Mouse (Mus musculus) liver, adult 2 months (tissue): ENCODE measurements at regions not wholly inside any gene's neighbourhood (a gene's known extent, or its start where the extent isn't known, plus 50 kb on each side); places are given as distances from the start of the nearest gene placed in this dataset.

Experiments used
- DNase-seq: peaks from one replicate; pipeline ENCODE4 v3.0.0-alpha.2; 2011; ENCODE audit warnings: low read depth, low spot score; ENCODE audit errors: extremely low read depth
- H3K27ac ChIP-seq: fragments of 200-500 bp; replicated peaks from 2 replicates; pipeline ENCODE4 v1.5.1; 2012; ENCODE audit warnings: low read depth, mild to moderate bottlenecking, control low read depth, inconsistent platforms, low read length; ENCODE audit not compliant: insufficient read depth
- H3K27me3 ChIP-seq: fragments of 200-500 bp; 2 replicates; pipeline ENCODE4 v1.6.1; 2012; ENCODE audit warnings: mild to moderate bottlenecking, moderate library complexity, low read length, inconsistent platforms; ENCODE audit not compliant: control insufficient read depth, insufficient read depth
- H3K36me3 ChIP-seq: fragments of 200-500 bp; 2 replicates; pipeline ENCODE4 v1.6.1; 2012; ENCODE audit warnings: low read length, inconsistent platforms; ENCODE audit not compliant: control insufficient read depth, insufficient read depth
- H3K4me1 ChIP-seq: fragments of 200-500 bp; 2 replicates; pipeline ENCODE4 v1.6.1; 2011; ENCODE audit warnings: low read length; ENCODE audit not compliant: control insufficient read depth, insufficient read depth
- H3K4me3 ChIP-seq: fragments of 200-500 bp; 2 replicates; pipeline ENCODE4 v1.5.1; 2011; ENCODE audit warnings: low read depth, mild to moderate bottlenecking, control low read depth, low read length, moderate library complexity; ENCODE audit not compliant: insufficient read depth
- H3K79me2 ChIP-seq: fragments of 200-500 bp; 2 replicates; pipeline ENCODE4 v1.6.1; 2012; ENCODE audit warnings: inconsistent platforms, mild to moderate bottlenecking, low read length, moderate library complexity; ENCODE audit not compliant: control insufficient read depth, insufficient read depth
- H3K9ac ChIP-seq: fragments of 200-500 bp; 2 replicates; pipeline ENCODE4 v1.6.1; 2012; ENCODE audit warnings: low read depth, mild to moderate bottlenecking, control low read depth, inconsistent platforms, low read length
- CTCF ChIP-seq: fragments of 200-500 bp; IDR thresholded peaks from 2 replicates; pipeline ENCODE4 v1.5.1; 2011; ENCODE audit warnings: low read depth, low read length, control low read depth
- POLR2A ChIP-seq: fragments of 200-500 bp; IDR thresholded peaks from 2 replicates; pipeline ENCODE4 v1.6.1; 2011; ENCODE audit warnings: low read length, control low read depth; ENCODE audit not compliant: insufficient read depth; ENCODE audit errors: extremely low read depth
- WGBS: fragments of 180-500 bp; shearing (Covaris S2); methylation state at CpG from one replicate; pipeline ENCODE4 v1.1.7; 2018; 5-methylcytosine and 5-hydroxymethylcytosine counted together

DNA sequence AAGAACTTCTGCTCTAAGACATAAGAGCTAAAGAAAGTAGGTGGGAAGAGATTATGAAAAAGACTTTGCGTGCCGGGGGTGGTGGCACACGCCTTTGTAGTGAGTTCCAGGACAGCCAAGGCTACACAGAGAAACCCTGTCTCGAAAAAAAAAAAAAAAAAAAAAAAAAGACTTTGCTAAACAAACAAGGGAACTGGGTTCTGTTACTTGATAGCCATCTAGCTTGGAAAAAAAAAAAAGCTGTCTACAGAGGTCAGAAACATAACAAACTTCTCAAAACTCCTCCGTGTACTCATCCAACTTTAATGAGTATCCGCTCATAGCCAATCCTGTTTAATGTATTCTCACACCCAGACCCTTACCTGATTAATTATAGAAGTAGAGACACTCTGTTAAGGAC lies 83.4 kb upstream of the Chd2 start:
- 75% methylated on average over 6 of the region's 6 CpGs for WGBS
- no peak for DNase-seq
- no peaks in the 10 kb centered on the region for H3K36me3 ChIP-seq
- peaks cover 8% of the 10 kb centered on the region for H3K4me1 ChIP-seq
- no peak overlapping the region for H3K27ac ChIP-seq
- no peak for TF ChIP-seq POLR2A
- TF ChIP-seq CTCF = no peak
- H3K79me2 ChIP-seq = peaks cover 5% of the 10 kb centered on the region; the same call in 1 of the 2 replicates
- no peak overlapping the region for H3K4me3 ChIP-seq
- no peak overlapping the region for H3K9ac ChIP-seq
- H3K27me3 ChIP-seq = no peaks in the 10 kb centered on the region

DNA sequence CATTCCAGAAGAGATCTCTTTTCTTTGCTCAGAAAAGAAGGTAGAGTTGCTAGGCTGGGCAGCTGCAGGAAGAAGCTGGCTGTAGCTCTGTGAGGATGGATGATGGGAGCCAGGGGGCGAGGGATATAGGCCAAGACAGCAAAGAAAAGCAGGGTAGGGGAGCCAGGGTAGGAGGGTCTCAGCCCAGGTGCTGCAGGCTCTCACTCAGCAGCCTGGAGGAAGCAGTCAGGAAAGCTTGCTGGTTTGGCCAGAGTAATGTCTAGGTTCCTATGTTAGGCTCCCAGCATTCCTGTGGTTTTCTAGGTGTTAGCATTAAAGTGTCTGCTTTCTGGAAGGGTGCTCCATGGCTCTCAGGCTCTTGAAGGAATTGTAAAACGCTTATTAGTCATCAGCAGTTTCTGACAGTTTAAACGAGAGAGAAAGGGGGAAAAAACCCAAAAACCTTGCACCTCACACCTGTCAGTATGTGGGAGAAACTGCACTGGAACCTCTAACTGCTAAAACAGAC lies 82.5 kb upstream of the Chd2 start:
- H3K27me3 ChIP-seq = no peaks in the 10 kb centered on the region
- H3K4me1 ChIP-seq = peaks cover 8% of the 10 kb centered on the region
- H3K36me3 ChIP-seq = no peaks in the 10 kb centered on the region
- TF ChIP-seq POLR2A = no peak
- no peak for TF ChIP-seq CTCF
- WGBS = 84% methylated on average over 3 of the region's 3 CpGs
- no peak overlapping the region for H3K4me3 ChIP-seq
- peaks cover 5% of the 10 kb centered on the region; the same call in 1 of the 2 replicates for H3K79me2 ChIP-seq
- no peak overlapping the region for H3K27ac ChIP-seq
- H3K9ac ChIP-seq = no peak overlapping the region
- no peak for DNase-seq

DNA sequence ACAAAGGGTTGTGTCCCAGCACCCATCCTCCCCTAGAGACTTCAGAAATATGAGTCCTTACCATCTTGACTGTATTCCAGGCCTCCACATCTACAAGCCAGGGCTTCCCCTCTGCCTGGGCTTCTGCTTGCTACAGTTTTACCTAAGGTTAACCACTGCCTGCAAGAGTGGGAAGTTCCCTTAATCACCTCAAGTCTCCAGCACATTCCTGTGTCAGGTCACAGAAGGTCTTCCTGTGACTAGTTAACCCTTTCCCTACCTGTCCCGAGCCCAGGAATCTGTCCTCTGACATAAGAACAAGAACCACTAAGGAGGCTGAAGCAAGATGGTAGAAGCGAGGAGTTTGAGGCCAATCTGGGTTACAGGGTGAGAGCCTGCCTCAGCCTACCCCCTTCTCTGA lies 80.8 kb upstream of the Chd2 start:
- TF ChIP-seq POLR2A = no peak
- Histone ChIP-seq H3K27ac (no peak overlapping the region), H3K27me3 (no peaks in the 10 kb centered on the region), H3K9ac (no peak overlapping the region), H3K4me1 (peaks cover 5% of the 10 kb centered on the region; the same call in 1 of the 2 replicates), H3K36me3 (no peaks in the 10 kb centered on the region), H3K79me2 (no peaks in the 10 kb centered on the region; the same call in 1 of the 2 replicates), H3K4me3 (no peak overlapping the region)
- WGBS = 90% methylated on average over 2 of the region's 2 CpGs
- no peak for DNase-seq

DNA sequence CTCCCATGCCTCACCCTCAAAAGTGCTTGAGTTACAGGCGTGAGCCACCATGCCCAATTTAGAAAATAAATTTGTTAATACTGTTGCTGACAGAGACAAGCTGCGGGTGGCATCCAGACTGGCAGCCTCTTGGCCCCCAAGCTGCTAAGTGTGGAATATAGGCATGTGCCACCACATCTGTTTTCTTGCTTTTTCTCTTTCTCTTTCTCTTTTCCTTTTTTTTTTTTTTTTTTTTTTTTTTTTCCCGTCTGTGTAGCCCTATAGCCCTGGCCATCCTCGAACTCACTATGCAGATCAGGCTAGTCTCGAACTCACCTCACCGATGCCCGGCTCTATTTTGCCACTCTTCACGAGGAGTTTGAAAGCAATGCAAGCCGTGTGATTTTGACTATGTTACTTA lies 78.7 kb upstream of the Chd2 start:
- no peak for DNase-seq
- TF ChIP-seq CTCF = no peak
- no peak for TF ChIP-seq POLR2A
- WGBS = 94% methylated on average over 9 of the region's 9 CpGs
- Histone ChIP-seq H3K27ac (no peak overlapping the region), H3K4me3 (no peak overlapping the region), H3K36me3 (no peaks in the 10 kb centered on the region), H3K9ac (no peak overlapping the region), H3K27me3 (no peaks in the 10 kb centered on the region), H3K4me1 (no peaks in the 10 kb centered on the region), H3K79me2 (no peaks in the 10 kb centered on the region)

DNA sequence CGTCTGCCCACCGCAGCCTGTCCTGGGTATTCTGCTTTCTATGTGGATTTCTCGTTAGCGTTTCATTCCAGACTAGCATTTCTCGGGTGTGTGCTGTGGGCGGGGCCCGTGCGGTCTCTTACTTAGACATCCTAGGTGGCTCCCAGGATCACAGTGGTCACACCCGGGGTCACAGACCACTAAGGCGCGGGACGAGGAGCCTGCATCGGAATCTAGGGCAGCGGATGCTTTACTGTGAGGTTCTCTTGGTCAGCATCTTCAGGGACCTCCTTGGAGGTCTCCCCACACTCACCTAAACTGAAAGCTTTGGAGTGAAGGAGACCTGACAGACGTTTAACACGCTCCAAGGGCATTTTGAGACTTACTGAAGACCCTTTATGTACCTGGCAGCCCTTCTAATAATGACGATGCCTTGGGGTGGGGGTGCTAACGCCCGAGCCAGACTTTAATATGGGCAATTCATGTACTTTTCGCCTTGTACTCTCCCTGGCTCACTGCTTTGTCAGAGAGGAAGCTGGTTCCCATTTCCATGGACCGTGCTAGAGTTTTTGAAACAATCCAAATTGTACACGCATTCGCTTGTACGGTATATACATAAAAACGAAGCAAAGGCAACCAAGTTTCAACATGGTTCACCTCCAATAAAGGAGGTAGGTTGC lies 77.3 kb upstream of the Chd2 start:
- no peaks in the 10 kb centered on the region for H3K79me2 ChIP-seq
- WGBS = under 1% methylated on average over 25 of the region's 25 CpGs
- H3K36me3 ChIP-seq = no peaks in the 10 kb centered on the region
- no peaks in the 10 kb centered on the region for H3K27me3 ChIP-seq
- peak overlapping the region; percentile 73 for H3K4me3 ChIP-seq
- H3K9ac ChIP-seq = peak overlapping the region; percentile 90
- H3K4me1 ChIP-seq = no peaks in the 10 kb centered on the region
- H3K27ac ChIP-seq = peak overlapping the region; percentile 99
- TF ChIP-seq POLR2A (no peak; the same call in 1 of the 2 replicates), CTCF (no peak)
- no peak for DNase-seq

DNA sequence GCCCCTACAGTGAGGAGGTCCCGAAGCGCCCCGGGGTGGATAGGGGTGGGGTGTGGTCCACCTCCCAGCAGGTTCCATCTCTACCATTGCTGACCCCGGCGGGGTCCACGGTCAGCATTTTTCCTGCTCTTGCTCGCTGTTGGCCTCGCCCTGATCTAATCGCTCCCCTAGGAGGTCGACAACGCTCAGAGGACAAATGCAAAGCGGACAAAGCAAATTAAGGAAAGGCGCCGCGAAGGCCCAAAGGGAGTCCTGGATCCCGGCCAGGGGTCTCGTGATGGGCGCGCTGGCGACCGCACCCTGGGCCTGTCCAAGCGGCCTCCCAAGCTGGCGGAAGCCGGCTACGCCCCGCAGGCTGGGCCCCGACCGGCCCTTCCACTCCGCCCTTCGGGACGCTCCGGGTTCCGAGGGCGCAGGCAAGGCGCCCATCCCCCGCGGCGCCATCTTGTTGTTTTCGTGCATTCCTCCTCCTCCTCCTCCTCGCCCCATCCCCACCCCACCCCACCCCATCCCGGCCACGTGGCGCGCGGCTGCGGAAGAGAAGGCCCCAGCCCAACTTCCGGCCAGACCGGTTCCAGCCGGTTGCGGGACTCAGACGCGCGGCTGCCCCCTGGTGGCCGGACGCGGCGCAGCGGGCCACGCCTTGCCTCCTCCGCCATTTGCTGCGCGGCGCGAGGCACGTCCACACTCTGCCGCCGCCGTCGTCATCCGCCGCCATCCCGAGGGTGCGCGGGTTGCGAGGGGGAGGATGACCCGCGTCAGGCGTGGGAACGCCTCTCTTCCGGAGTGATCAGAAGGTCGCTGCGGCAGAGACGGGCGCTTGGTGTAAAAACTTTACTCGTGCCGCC lies 76.5 kb upstream of the Chd2 start:
- Histone ChIP-seq H3K36me3 (no peaks in the 10 kb centered on the region), H3K4me1 (no peaks in the 10 kb centered on the region), H3K9ac (peak overlapping the region; percentile 90), H3K27me3 (no peaks in the 10 kb centered on the region), H3K27ac (peak overlapping the region; percentile 99), H3K79me2 (no peaks in the 10 kb centered on the region), H3K4me3 (peak overlapping the region; percentile 73)
- TF ChIP-seq POLR2A (peak; percentile 94; the same call in 1 of the 2 replicates), CTCF (peak; percentile 87)
- WGBS = under 1% methylated on average over 83 of the region's 86 CpGs
- peak; percentile 82 for DNase-seq
